Mouse (Mus musculus) liver, adult 2 months (tissue): ENCODE results near the gene Chmp2b. TPM values are rescaled to one million over a fixed set of nuclear protein-coding genes. Genes with fewer than 3 reads are reported as not detected.
A peak's percentile ranks its signal among the peaks of the same experiment; 100 is the strongest.

Source experiments
- DNase-seq: peaks from one replicate; pipeline ENCODE4 v3.0.0-alpha.2; 2011; ENCODE audit warnings: low read depth, low spot score; ENCODE audit errors: extremely low read depth
- H3K27ac ChIP-seq: fragments of 200-500 bp; replicated peaks from 2 replicates; pipeline ENCODE4 v1.5.1; 2012; ENCODE audit warnings: low read depth, mild to moderate bottlenecking, control low read depth, inconsistent platforms, low read length; ENCODE audit not compliant: insufficient read depth
- H3K27me3 ChIP-seq: fragments of 200-500 bp; 2 replicates; pipeline ENCODE4 v1.6.1; 2012; ENCODE audit warnings: mild to moderate bottlenecking, moderate library complexity, low read length, inconsistent platforms; ENCODE audit not compliant: control insufficient read depth, insufficient read depth
- H3K36me3 ChIP-seq: fragments of 200-500 bp; 2 replicates; pipeline ENCODE4 v1.6.1; 2012; ENCODE audit warnings: low read length, inconsistent platforms; ENCODE audit not compliant: control insufficient read depth, insufficient read depth
- H3K4me1 ChIP-seq: fragments of 200-500 bp; 2 replicates; pipeline ENCODE4 v1.6.1; 2011; ENCODE audit warnings: low read length; ENCODE audit not compliant: control insufficient read depth, insufficient read depth
- H3K4me3 ChIP-seq: fragments of 200-500 bp; 2 replicates; pipeline ENCODE4 v1.5.1; 2011; ENCODE audit warnings: low read depth, mild to moderate bottlenecking, control low read depth, low read length, moderate library complexity; ENCODE audit not compliant: insufficient read depth
- H3K79me2 ChIP-seq: fragments of 200-500 bp; 2 replicates; pipeline ENCODE4 v1.6.1; 2012; ENCODE audit warnings: inconsistent platforms, mild to moderate bottlenecking, low read length, moderate library complexity; ENCODE audit not compliant: control insufficient read depth, insufficient read depth
- H3K9ac ChIP-seq: fragments of 200-500 bp; 2 replicates; pipeline ENCODE4 v1.6.1; 2012; ENCODE audit warnings: low read depth, mild to moderate bottlenecking, control low read depth, inconsistent platforms, low read length
- CTCF ChIP-seq: fragments of 200-500 bp; IDR thresholded peaks from 2 replicates; pipeline ENCODE4 v1.5.1; 2011; ENCODE audit warnings: low read depth, low read length, control low read depth
- POLR2A ChIP-seq: fragments of 200-500 bp; IDR thresholded peaks from 2 replicates; pipeline ENCODE4 v1.6.1; 2011; ENCODE audit warnings: low read length, control low read depth; ENCODE audit not compliant: insufficient read depth; ENCODE audit errors: extremely low read depth
- WGBS: fragments of 180-500 bp; shearing (Covaris S2); methylation state at CpG from one replicate; pipeline ENCODE4 v1.1.7; 2018; 5-methylcytosine and 5-hydroxymethylcytosine counted together
- polyA plus RNA-seq: library from polyadenylated mRNA; depleted of rRNA; stranded (reverse); fragments of >200 nt; gene quantifications from 2 replicates; pipeline ENCODE4 v1.2.3, GENCODE M21; 2012; rRNA removed
- total RNA-seq: library from RNA; depleted of rRNA; stranded (reverse); fragments of >200 nt; gene quantifications from 2 replicates; pipeline ENCODE4 v1.2.3, GENCODE M21; 2014; rRNA removed

Gene Chmp2b
- total RNA-seq (19.1 and 20.6 TPM in 2 replicates), polyA plus RNA-seq (8.5 and 10.5 TPM in 2 replicates)

GRCm38 (mm10) chr16:65561963-65562863 is at the start of gene Chmp2b:
Chmp2b (minus strand) TSS chr16:65562726.
- WGBS: under 1% methylated on average over 69 of the region's 69 CpGs
- H3K79me2 ChIP-seq: peaks cover 19% of the 10 kb centered on the region
- DNase-seq: peak; percentile 80
- peak within 1 kb of the TSS; percentile 89 for H3K9ac ChIP-seq
- no peaks in the 10 kb centered on the region for H3K27me3 ChIP-seq
- H3K27ac ChIP-seq: peak within 1 kb of the TSS; percentile 40; the same call in 1 of the 2 replicates
- peak; percentile 48; the same call in 1 of the 2 replicates for TF ChIP-seq POLR2A
- TF ChIP-seq CTCF: no peak
- H3K4me3 ChIP-seq: peak within 1 kb of the TSS; percentile 87
- no peaks in the 10 kb centered on the region for H3K36me3 ChIP-seq
- peaks cover 8% of the 10 kb centered on the region for H3K4me1 ChIP-seq

- Histone ChIP-seq H3K4me3 (no peak overlapping the region), H3K4me1 (no peaks in the 10 kb centered on the region; the same call in 1 of the 2 replicates), H3K27ac (no peak overlapping the region), H3K36me3 (no peaks in the 10 kb centered on the region), H3K79me2 (no peaks in the 10 kb centered on the region), H3K27me3 (no peaks in the 10 kb centered on the region), H3K9ac (no peak overlapping the region)
- DNase-seq: no peak
- TF ChIP-seq CTCF (no peak), POLR2A (no peak)
- WGBS: 91% methylated on average over 1 of the region's 1 CpGs
These were observed 49.2 kb upstream of the Chmp2b start for GRCm38 (mm10) chr16:65611678-65612077.

GRCm38 (mm10) chr16:65600798-65601197 is 38.3 kb upstream of the Chmp2b start:
- whole genome bisulfite sequencing: 80% methylated on average over 4 of the region's 4 CpGs
- Histone ChIP-seq H3K79me2 (no peaks in the 10 kb centered on the region), H3K4me1 (no peaks in the 10 kb centered on the region), H3K4me3 (no peak overlapping the region), H3K27me3 (no peaks in the 10 kb centered on the region), H3K36me3 (no peaks in the 10 kb centered on the region), H3K9ac (no peak overlapping the region), H3K27ac (no peak overlapping the region)
- TF ChIP-seq CTCF: no peak
- TF ChIP-seq POLR2A: no peak
- DNase-seq: no peak

- no peak overlapping the region for H3K4me3 ChIP-seq
- H3K9ac ChIP-seq: no peak overlapping the region
- no peaks in the 10 kb centered on the region for H3K27me3 ChIP-seq
- H3K27ac ChIP-seq: no peak overlapping the region
- 77% methylated on average over 7 of the region's 7 CpGs for WGBS
- no peaks in the 10 kb centered on the region for H3K36me3 ChIP-seq
- H3K79me2 ChIP-seq: no peaks in the 10 kb centered on the region
- no peak for DNase-seq
- TF ChIP-seq CTCF: no peak
- TF ChIP-seq POLR2A: no peak
- H3K4me1 ChIP-seq: no peaks in the 10 kb centered on the region
These were observed 23.8 kb upstream of the Chmp2b start for GRCm38 (mm10) chr16:65586111-65586865.

GRCm38 (mm10) chr16:65585699-65586098 is 23.2 kb upstream of the Chmp2b start:
- Histone ChIP-seq H3K27me3 (no peaks in the 10 kb centered on the region), H3K4me3 (no peak overlapping the region), H3K79me2 (no peaks in the 10 kb centered on the region), H3K4me1 (no peaks in the 10 kb centered on the region), H3K27ac (no peak overlapping the region), H3K9ac (no peak overlapping the region), H3K36me3 (no peaks in the 10 kb centered on the region)
- TF ChIP-seq POLR2A: no peak
- no peak for TF ChIP-seq CTCF
- DNase-seq: no peak
- WGBS: 89% methylated on average over 2 of the region's 2 CpGs
